Mouse (Mus musculus) ES-E14 (cell line): Measurements from ENCODE around the gene Arid1a. TPM values are rescaled to one million over a fixed set of nuclear protein-coding genes. Genes with fewer than 3 reads are reported as not detected.

Experiments
- DNase-seq: peaks from one replicate; pipeline ENCODE4 v3.0.0-alpha.2; 2013; ENCODE audit warnings: low read depth, low spot score
- H3K27ac ChIP-seq: 2 replicates; pipeline ENCODE4 v1.5.1; 2012; ENCODE audit warnings: low read depth, mild to moderate bottlenecking, low read length, moderate library complexity, mixed read lengths; ENCODE audit not compliant: poor library complexity, insufficient read depth, severe bottlenecking
- H3K36me3 ChIP-seq: 2 replicates; pipeline ENCODE4 v1.6.1; 2012; ENCODE audit warnings: mild to moderate bottlenecking, low read length, moderate library complexity, mixed read lengths; ENCODE audit not compliant: control insufficient read depth, poor library complexity, insufficient read depth, severe bottlenecking
- H3K4me1 ChIP-seq, 2 experiments: fragments of 150-350 bp in 1 of 2; sonication (generic) in 1 of 2; 2 replicates each; pipeline ENCODE4 v1.6.1; 2012; ENCODE audit warnings: low read length in 2 of 2, mild to moderate bottlenecking in 1 of 2, mixed read lengths in 1 of 2; ENCODE audit not compliant: control insufficient read depth in 2 of 2, insufficient read depth in 2 of 2, poor library complexity in 1 of 2
- H3K4me3 ChIP-seq, 2 experiments: fragments of 150-350 bp in 1 of 2; sonication (generic) in 1 of 2; 2 replicates each; pipeline ENCODE4 v1.5.1; 2012; ENCODE audit warnings: low read length in 2 of 2, low read depth in 1 of 2, mild to moderate bottlenecking in 1 of 2, mixed read lengths in 1 of 2; ENCODE audit not compliant: insufficient read depth in 1 of 2, poor library complexity in 1 of 2, severe bottlenecking in 1 of 2
- H3K9ac ChIP-seq: 2 replicates; pipeline ENCODE4 v1.6.1; 2012; ENCODE audit warnings: low read depth, mild to moderate bottlenecking, low read length, mixed read lengths; ENCODE audit not compliant: poor library complexity, insufficient read depth, severe bottlenecking
- H3K9me3 ChIP-seq: fragments of 150-350 bp; sonication (generic); 2 replicates; pipeline ENCODE4 v1.6.1; 2012; ENCODE audit warnings: low read depth, mild to moderate bottlenecking, low read length; ENCODE audit not compliant: control insufficient read depth, insufficient read depth
- CHD2 ChIP-seq: IDR thresholded peaks from 2 replicates; pipeline ENCODE4 v1.6.1; 2014; ENCODE audit warnings: mild to moderate bottlenecking, low read depth, low read length, inconsistent platforms
- HCFC1 ChIP-seq: IDR thresholded peaks from 2 replicates; pipeline ENCODE4 v1.6.1; 2012; ENCODE audit warnings: low read length, inconsistent platforms, borderline replicate concordance; ENCODE audit not compliant: insufficient read depth
- MAFK ChIP-seq: IDR thresholded peaks from 2 replicates; pipeline ENCODE4 v1.6.1; 2014; ENCODE audit warnings: mild to moderate bottlenecking, low read depth, low read length, inconsistent platforms; ENCODE audit not compliant: insufficient read depth
- ZC3H11A ChIP-seq: IDR thresholded peaks from 2 replicates; pipeline ENCODE4 v1.6.1; 2012; ENCODE audit warnings: low read depth, mild to moderate bottlenecking, inconsistent platforms, low read length, borderline replicate concordance
- ZNF384 ChIP-seq: IDR thresholded peaks from 2 replicates; pipeline ENCODE4 v1.6.1; 2012; ENCODE audit warnings: low read depth, low read length, inconsistent platforms
- in situ Hi-C, 2 experiments: fragments of 600-800 bp; cut with MboI; formaldehyde crosslinking; loops; one replicate each; pipeline ENCODE4 v1.15.1; 2025; ENCODE audit warnings: low sequenced_read_pairs in 2 of 2, inconsistent platforms in 1 of 2; ENCODE audit not compliant: unreplicated experiment in 2 of 2
- total RNA-seq: library from RNA; depleted of rRNA; stranded (reverse); fragments of 300-350 nt; gene quantifications from 2 replicates; pipeline ENCODE4 v1.2.3, GENCODE M21; 2012

The Arid1a gene
- total RNA-seq, 1 experiment = 62.6 TPM

DNA sequence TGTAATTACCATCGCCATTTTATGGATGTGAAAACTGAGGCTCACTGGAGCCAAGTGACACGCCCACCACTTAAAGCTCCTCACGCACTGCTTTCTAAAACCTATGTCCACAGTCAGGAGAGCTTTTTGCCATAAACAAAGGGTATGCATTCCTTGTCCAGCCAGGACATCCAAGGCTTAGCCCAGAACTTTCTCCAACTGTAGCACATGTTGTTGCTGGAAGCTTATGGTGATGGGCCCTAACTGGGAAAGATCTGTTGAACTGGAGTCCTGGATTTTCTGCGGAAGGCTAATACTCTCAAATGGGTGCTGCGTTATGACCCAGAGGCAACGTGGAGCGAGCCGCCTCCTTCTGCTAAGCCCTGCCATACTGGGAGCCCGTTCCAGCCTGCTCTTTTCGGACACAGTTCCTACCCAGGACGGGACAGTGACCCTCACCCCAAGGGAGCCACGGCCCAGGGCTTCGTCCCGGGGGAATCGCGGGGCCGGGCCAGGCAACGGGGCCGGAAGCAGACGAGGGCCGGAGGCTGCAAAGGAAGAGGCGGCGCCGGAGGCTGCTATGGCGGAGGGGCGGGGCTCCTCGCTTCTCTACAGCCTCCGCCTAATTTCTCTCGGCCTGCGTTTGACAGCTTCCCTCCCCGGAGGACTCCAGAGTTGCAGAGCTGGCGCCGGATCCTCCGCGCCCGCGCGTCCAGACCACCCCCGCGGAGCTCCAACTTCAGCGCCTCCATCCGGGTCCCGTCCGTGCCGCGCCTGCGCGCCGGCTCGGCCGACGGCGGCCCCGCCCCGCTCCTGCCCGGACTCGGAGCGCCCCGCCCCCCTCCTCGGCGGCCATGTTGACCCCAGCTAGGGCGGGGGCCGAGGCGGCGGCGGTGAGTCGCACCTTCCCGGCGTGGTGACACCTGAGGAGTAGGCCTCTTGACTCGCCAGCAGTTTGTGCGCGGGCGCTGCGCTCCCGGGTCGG lies 84.4 kb downstream of the Arid1a start, which contains the start of gene Pigv:
TSS of gene Pigv (minus strand) at position 767 of the 964 bp plus-strand sequence.
- peak within 1 kb of the TSS; percentile 93 for H3K4me3 ChIP-seq
- no peaks in the 10 kb centered on the region for H3K9me3 ChIP-seq
- peak; percentile 84 for DNase-seq
- H3K36me3 ChIP-seq = peaks cover 5% of the 10 kb centered on the region
- H3K9ac ChIP-seq = peak within 1 kb of the TSS; percentile 98
- H3K27ac ChIP-seq = peak within 1 kb of the TSS; percentile 97
- peaks cover 9 to 14% of the 10 kb centered on the region in 2 experiments; a peak in 3 of 4 replicates for H3K4me1 ChIP-seq
- in situ Hi-C loops = loop anchor here in 1 of 2 experiments (10.0 kb wide), 1 partner anchor 153 kb away; no protein-coding TSS in a partner anchor
- no peak for TF ChIP-seq ZNF384
- TF ChIP-seq MAFK = no peak
- TF ChIP-seq HCFC1 = no peak
- TF ChIP-seq CHD2 = no peak
- TF ChIP-seq ZC3H11A = no peak

GRCm38 (mm10) chr4:133671184-133671880 lies 85.2 kb downstream of the Arid1a start:
- Histone ChIP-seq H3K4me1 (peaks cover 9 to 14% of the 10 kb centered on the region in 2 experiments; a peak in 3 of 4 replicates), H3K9me3 (no peaks in the 10 kb centered on the region), H3K36me3 (peaks cover 5% of the 10 kb centered on the region), H3K27ac (peak overlapping the region; percentile 97; the same call in 1 of the 2 replicates), H3K9ac (peak overlapping the region; percentile 96; the same call in 1 of the 2 replicates), H3K4me3 (peak overlapping the region; percentile 93)
- DNase-seq = no peak
- in situ Hi-C loops = loop anchor here in 1 of 2 experiments (10.0 kb wide), 1 partner anchor 153 kb away; no protein-coding TSS in a partner anchor
- no peak for TF ChIP-seq ZNF384
- peak; percentile 56; the same call in 1 of the 2 replicates for TF ChIP-seq ZC3H11A

DNA sequence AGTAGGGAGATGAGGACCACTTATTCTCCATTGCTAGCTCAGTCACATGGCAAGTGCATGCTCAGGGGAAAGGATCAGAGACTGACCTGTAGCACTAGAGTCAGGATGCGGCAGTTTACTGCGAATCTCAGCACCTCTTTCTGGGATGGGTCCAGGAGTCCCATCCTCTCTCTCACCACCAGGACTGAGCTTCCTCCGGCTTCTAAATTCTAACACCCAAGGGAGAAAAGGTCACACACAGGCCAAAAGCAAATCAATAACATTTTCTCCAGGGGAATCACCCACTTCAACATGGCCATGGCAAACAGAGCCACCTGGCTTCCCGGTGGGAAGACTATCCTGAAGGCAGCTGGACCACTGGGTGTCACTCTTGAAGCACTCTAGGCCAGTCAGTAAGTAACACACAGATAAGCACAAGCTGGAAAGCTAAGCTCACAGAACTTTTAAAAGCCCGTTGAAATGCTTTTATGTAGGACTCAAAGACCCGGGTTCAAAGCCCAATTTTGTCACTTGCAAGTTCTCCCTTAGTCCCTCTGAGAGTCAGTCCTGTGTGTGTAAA lies 86.8 kb downstream of the Arid1a start:
- peaks cover 9 to 15% of the 10 kb centered on the region in 2 experiments; a peak in 3 of 4 replicates for H3K4me1 ChIP-seq

GRCm38 (mm10) chr4:133668537-133668936 lies 88.0 kb downstream of the Arid1a start:
- H3K9ac ChIP-seq = no peak overlapping the region
- H3K27ac ChIP-seq = no peak overlapping the region
- in situ Hi-C loops = no loop called here
- no peak for TF ChIP-seq MAFK
- TF ChIP-seq HCFC1 = no peak
- TF ChIP-seq ZNF384 = no peak
- no peak for TF ChIP-seq ZC3H11A
- TF ChIP-seq CHD2 = no peak
- DNase-seq = no peak
- H3K36me3 ChIP-seq = peaks cover 5% of the 10 kb centered on the region
- peaks cover 3 to 12% of the 10 kb centered on the region in 2 experiments; a peak in 2 of 4 replicates for H3K4me1 ChIP-seq
- H3K4me3 ChIP-seq = no peak overlapping the region
- H3K9me3 ChIP-seq = no peaks in the 10 kb centered on the region

More for the DNA sequence above, 86.8 kb downstream of the Arid1a start:
- H3K27ac ChIP-seq = no peak overlapping the region
- no peak overlapping the region for H3K4me3 ChIP-seq
- no peak for DNase-seq
- no peaks in the 10 kb centered on the region for H3K9me3 ChIP-seq
- TF ChIP-seq CHD2 (no peak), ZNF384 (no peak), MAFK (no peak), HCFC1 (no peak)
- no peak overlapping the region for H3K9ac ChIP-seq
- in situ Hi-C loops = loop anchor here in 1 of 2 experiments (10.0 kb wide), 1 partner anchor 155 kb away; no protein-coding TSS in a partner anchor
- H3K36me3 ChIP-seq = peaks cover 5% of the 10 kb centered on the region
